Mouse (Mus musculus) embryonic fibroblast, embryonic 13.5 days (primary cell): ENCODE data around the gene Palm. TPM values are rescaled to one million over a fixed set of nuclear protein-coding genes. Genes with fewer than 3 reads are reported as not detected.

ENCODE experiments used
- H3K27ac ChIP-seq: 2 replicates; pipeline ENCODE4 v1.5.1; 2012; ENCODE audit warnings: low read length, control low read depth, inconsistent platforms; ENCODE audit not compliant: insufficient read depth
- H3K4me1 ChIP-seq: 2 replicates; pipeline ENCODE4 v1.6.1; 2011; ENCODE audit warnings: low read length; ENCODE audit not compliant: control insufficient read depth, insufficient read depth
- H3K4me3 ChIP-seq: 2 replicates; pipeline ENCODE4 v1.5.1; 2011; ENCODE audit warnings: mild to moderate bottlenecking, control low read depth, low read length; ENCODE audit not compliant: insufficient read depth
- CTCF ChIP-seq: IDR thresholded peaks from 2 replicates; pipeline ENCODE4 v1.5.1; 2011; ENCODE audit warnings: mild to moderate bottlenecking, control low read depth, low read length, moderate library complexity, borderline replicate concordance; ENCODE audit not compliant: insufficient read depth
- POLR2A ChIP-seq: IDR thresholded peaks from 2 replicates; pipeline ENCODE4 v1.6.1; 2011; ENCODE audit warnings: low read depth, mild to moderate bottlenecking, control low read depth, low read length, moderate library complexity
- polyA plus RNA-seq: library from polyadenylated mRNA; stranded (reverse); fragments of >200 nt; gene quantifications from 2 replicates; pipeline ENCODE4 v1.2.4, GENCODE M21; 2011; ENCODE audit warnings: low read depth; ENCODE audit not compliant: missing spikeins, insufficient read length

Palm gene
- polyA plus RNA-seq, 1 experiment, result 54.0 TPM

- H3K4me3 ChIP-seq, result no peak overlapping the region
- H3K4me1 ChIP-seq, result peaks cover 4% of the 10 kb centered on the region
- no peak overlapping the region for H3K27ac ChIP-seq
- TF ChIP-seq POLR2A (no peak), CTCF (no peak)
These were observed 4.0 kb downstream of the Palm start for GRCm38 (mm10) chr10:79797326-79797725.

DNA sequence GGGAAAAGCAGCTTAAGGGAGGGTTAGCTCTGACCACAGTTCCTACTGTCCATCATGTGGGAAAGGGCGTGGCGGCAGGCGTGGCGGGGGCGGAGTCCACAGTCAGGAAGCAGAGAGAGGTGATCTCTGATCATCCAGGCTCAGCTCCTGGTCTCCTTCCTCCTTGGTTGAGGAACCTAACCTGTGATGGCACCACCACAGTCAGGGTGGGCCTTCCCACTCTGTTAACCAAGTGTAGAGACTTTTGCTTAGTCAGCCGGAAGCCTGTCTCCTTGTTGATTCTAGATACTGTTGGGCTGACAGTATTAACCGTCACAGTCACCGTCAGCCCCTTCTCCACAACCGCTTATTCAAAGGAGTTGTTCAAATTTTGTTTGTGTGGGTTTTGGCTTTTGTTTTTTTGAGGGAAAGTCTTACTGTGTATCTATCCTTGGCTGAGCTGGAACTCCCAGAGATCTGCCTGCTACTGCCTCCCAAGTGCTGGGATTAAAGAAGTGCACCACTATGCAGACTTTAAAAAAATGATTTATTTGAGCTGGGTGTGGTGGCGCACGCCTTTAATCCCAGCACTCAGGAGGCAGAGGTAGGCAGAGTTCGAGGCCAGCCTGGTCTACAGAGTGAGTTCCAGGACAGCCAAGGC is 5.0 kb downstream of the Palm start:
- no peak overlapping the region for H3K27ac ChIP-seq
- H3K4me3 ChIP-seq, result no peak overlapping the region
- peaks cover 4% of the 10 kb centered on the region for H3K4me1 ChIP-seq
- no peak for TF ChIP-seq POLR2A
- no peak for TF ChIP-seq CTCF

- no peak overlapping the region for H3K4me3 ChIP-seq
- H3K27ac ChIP-seq, result no peak overlapping the region
- H3K4me1 ChIP-seq, result peaks cover 4% of the 10 kb centered on the region
- TF ChIP-seq CTCF (no peak), POLR2A (no peak)
These were observed 7.1 kb downstream of the Palm start for GRCm38 (mm10) chr10:79800508-79800907.

DNA sequence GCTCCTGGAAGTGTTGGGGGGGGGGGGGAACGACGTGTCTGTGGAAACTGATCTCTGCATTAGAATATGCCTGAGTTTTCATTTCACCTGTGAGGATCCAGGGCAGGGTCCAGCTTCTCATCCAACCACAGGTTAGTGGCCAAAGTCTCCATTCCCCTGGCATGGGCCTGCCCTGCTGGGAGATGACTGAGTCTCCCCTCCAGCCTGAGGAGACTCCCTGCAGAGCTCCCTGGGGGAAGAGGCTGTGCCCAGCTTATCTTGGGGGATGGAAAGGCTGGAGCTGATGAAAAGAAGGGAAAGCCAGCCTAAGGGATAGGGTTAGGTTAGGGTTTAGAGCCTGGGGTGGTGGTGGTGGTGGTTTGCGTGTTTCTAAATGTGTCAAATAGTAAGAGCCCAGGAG is 8.5 kb downstream of the Palm start:
- H3K27ac ChIP-seq, result no peak overlapping the region
- no peak overlapping the region for H3K4me3 ChIP-seq
- TF ChIP-seq CTCF, result no peak
- TF ChIP-seq POLR2A, result no peak
- peaks cover 4% of the 10 kb centered on the region for H3K4me1 ChIP-seq

DNA sequence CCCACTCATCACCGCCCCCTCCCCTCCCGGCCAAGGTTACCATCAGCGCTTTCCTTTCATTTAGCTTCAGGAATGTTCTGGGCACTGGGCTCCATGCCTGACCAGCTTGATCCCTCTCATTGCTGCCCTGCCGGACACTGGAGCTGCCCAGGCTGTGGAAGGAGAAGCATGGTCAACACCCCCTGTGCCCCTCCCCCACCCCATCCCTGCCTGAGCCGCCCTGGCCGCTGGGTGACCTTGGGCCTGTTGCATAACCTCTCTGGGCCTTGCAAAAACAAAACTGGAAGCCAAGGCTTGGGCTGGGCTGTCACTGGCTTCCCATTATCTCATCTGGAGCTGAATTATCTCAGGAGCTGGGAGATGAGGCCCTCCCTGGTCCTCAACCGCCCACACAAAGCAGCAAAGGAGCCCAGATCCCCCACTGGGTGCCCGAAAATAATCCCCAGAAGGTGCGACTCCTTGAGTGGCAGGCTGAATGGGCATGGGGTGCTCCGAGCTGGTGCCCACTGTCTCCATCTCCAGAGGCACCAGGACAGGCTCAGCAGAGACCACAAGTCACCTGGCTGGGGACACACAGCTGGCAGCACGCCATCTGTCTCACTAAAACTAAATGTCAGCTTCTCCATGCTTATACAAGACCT is 9.1 kb downstream of the Palm start:
- peaks cover 4% of the 10 kb centered on the region for H3K4me1 ChIP-seq
- H3K27ac ChIP-seq, result no peak overlapping the region
- TF ChIP-seq CTCF (no peak), POLR2A (no peak)
- H3K4me3 ChIP-seq, result no peak overlapping the region

- Histone ChIP-seq H3K4me1 (peaks cover 4% of the 10 kb centered on the region), H3K4me3 (no peak overlapping the region), H3K27ac (no peak overlapping the region)
- TF ChIP-seq POLR2A (no peak), CTCF (no peak)
These were observed 10.4 kb downstream of the Palm start for GRCm38 (mm10) chr10:79803716-79804323.

DNA sequence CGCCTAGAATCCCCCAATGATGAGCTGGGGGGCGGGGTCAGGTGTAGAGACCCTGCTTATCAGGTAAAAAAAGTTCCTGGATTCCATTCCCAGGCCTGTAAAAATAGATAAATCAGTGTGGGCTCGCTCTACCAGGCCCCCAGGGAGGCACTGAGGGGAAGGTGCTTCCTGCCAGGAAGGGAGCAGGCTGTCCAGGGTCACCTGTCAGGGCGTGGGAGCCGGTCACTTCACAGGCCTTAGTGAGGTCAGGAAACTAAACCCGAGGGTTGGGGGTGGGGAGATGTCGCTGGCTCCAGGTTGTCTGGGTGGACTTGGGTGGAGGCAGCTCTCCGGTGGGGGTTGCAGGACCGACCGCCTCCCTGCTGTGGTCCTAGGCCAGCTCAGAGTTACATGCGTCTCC is 12.3 kb downstream of the Palm start:
- no peak overlapping the region for H3K4me3 ChIP-seq
- peaks cover 4% of the 10 kb centered on the region for H3K4me1 ChIP-seq
- H3K27ac ChIP-seq, result no peak overlapping the region

GRCm38 (mm10) chr10:79806331-79806730 is 13.0 kb downstream of the Palm start:
- no peak overlapping the region for H3K27ac ChIP-seq
- no peak overlapping the region for H3K4me3 ChIP-seq
- peaks cover 4% of the 10 kb centered on the region for H3K4me1 ChIP-seq
- TF ChIP-seq POLR2A (no peak), CTCF (no peak)

More for the DNA sequence above, 12.3 kb downstream of the Palm start:
- TF ChIP-seq POLR2A (no peak), CTCF (no peak)

- no peak overlapping the region for H3K27ac ChIP-seq
These were observed 13.6 kb downstream of the Palm start for GRCm38 (mm10) chr10:79806972-79807371.

DNA sequence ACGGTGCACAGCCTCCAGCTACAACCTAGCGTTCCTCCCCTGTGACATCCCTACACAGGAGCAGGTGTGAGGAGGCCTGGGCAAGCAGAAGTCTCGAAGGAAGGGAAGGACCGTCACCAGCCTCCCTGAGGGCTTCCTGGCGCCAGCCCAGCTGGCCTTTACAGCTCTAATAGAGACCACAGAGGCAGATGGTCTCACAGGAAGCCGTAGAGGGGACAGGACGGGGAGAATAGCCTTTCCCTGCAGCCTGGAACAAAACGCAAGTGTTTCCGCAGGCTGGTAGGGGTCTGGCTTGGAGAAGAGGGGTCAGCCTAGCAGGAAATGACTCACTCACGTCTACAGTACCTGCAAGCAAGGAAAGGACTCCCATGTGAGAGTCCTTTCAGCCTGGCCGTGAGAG is 14.5 kb downstream of the Palm start:
- no peak for TF ChIP-seq CTCF
- no peak for TF ChIP-seq POLR2A
- H3K27ac ChIP-seq, result no peak overlapping the region
- H3K4me1 ChIP-seq, result no peaks in the 10 kb centered on the region
- no peak overlapping the region for H3K4me3 ChIP-seq

More at GRCm38 (mm10) chr10:79806972-79807371, 13.6 kb downstream of the Palm start:
- Histone ChIP-seq H3K4me1 (peaks cover 2% of the 10 kb centered on the region; the same call in 1 of the 2 replicates), H3K4me3 (no peak overlapping the region)
- TF ChIP-seq CTCF, result no peak
- TF ChIP-seq POLR2A, result no peak
